8 mouse cellular contexts compared by ENCODE assay signal in genomic region chr5:117408216-117408615, GRCm38 (mm10). TPM values are rescaled to one million over a fixed set of nuclear protein-coding genes. Genes with fewer than 3 reads are reported as not detected.
A peak's percentile ranks its signal among the peaks of the same experiment; 100 is the strongest.
DNase-seq lines count a peak whose midpoint lies in the region; ATAC-seq lines count a peak whose summit lies in the region.

No protein-coding gene starts in this region.

- H3K4me3 ChIP-seq in neural tube, embryonic 11.5 days (ENCODE audit: low read depth, low read length), result no peak overlapping the region

- peak; percentile 11 for DNase-seq in gastrocnemius, adult 18-20 months (ENCODE audit: low spot score)
- DNase-seq in gastrocnemius, postnatal 36 days, result no peak
- peak; percentile 33 for DNase-seq in neural tube, embryonic 11.5 days (ENCODE audit: low spot score)
- DNase-seq in neural tube, embryonic 10.5 days (ENCODE audit: extremely low spot score, low spot score), result no peak
- peak; percentile 46 for DNase-seq in c-Kit-positive CD71-negative TER-119-negative erythroid progenitor cells, embryonic 14.5 days (ENCODE audit: low read depth)
- peak; percentile 17 for DNase-seq in lung, postnatal 25 days (ENCODE audit: low spot score)
- DNase-seq in thymus, postnatal 4 days, result peak; percentile 73
- no peak for DNase-seq in frontal cortex, postnatal 25 days (ENCODE audit: low spot score in 2 of 2)

- WGBS in neural tube, embryonic 11.5 days, result 71% methylated on average over 4 of the region's 4 CpGs

- intact Hi-C loops in gastrocnemius, postnatal 36 days (cut with DNase I), result loop anchor here (5.0 kb wide), 1 partner anchor 101 kb away; no protein-coding TSS in a partner anchor

- peaks cover 7% of the 10 kb centered on the region for H3K27me3 ChIP-seq in neural tube, embryonic 11.5 days (ENCODE audit: control insufficient read depth, insufficient read depth, low read length)

- no peak for ATAC-seq in neural tube, embryonic 11.5 days (ENCODE audit: insufficient read depth, low FRiP score, low TSS enrichment)

- H3K9ac ChIP-seq in neural tube, embryonic 11.5 days (ENCODE audit: low read length), result no peak overlapping the region

- no peaks in the 10 kb centered on the region for H3K36me3 ChIP-seq in neural tube, embryonic 11.5 days (ENCODE audit: control insufficient read depth, insufficient read depth, low read length)

- H3K4me1 ChIP-seq in neural tube, embryonic 11.5 days (ENCODE audit: control insufficient read depth, insufficient read depth, low read length), result no peaks in the 10 kb centered on the region

- H3K4me2 ChIP-seq in neural tube, embryonic 11.5 days (ENCODE audit: low read depth), result no peak overlapping the region

- H3K27ac ChIP-seq in neural tube, embryonic 11.5 days (ENCODE audit: low read depth, low read length), result no peak overlapping the region

- no peaks in the 10 kb centered on the region for H3K9me3 ChIP-seq in neural tube, embryonic 11.5 days (ENCODE audit: control insufficient read depth, low read length)

RNA-seq across cellular contexts. Expression of gene Ksr2, which starts 5.6 kb away (rescaled TPM):
- total RNA-seq in gastrocnemius, adult 18-20 months (2021), result under 1 TPM; 0.09 to 0.11 TPM
- under 1 TPM; 0.03 to 0.07 TPM for total RNA-seq in gastrocnemius, postnatal 36 days (2021)
- polyA plus RNA-seq in neural tube, embryonic 11.5 days (2014; fragmentation: Nextera tagmentation; extraction: Ambion mirVana), result 1.1 and 1.4 TPM in 2 replicates

RNA-seq across cellular contexts. Expression of gene Rfc5, which starts 19.4 kb away (rescaled TPM):
- 1 to 10 TPM; 1.4 to 1.9 TPM for total RNA-seq in gastrocnemius, adult 18-20 months (2021)
- total RNA-seq in gastrocnemius, postnatal 36 days (2021), result 1 to 10 TPM; 2.1 to 2.5 TPM
- 84.9 and 90.2 TPM in 2 replicates for polyA plus RNA-seq in neural tube, embryonic 11.5 days (2014; fragmentation: Nextera tagmentation; extraction: Ambion mirVana)

RNA-seq across cellular contexts. Expression of gene Wsb2, which starts 51.1 kb away (rescaled TPM):
- 100 to 1,000 TPM in 1 of 2 experiments, 10 to 100 TPM in 1; 94.9 to 120 TPM for total RNA-seq in gastrocnemius, adult 18-20 months (2021)
- total RNA-seq in gastrocnemius, postnatal 36 days (2021), result 10 to 100 TPM; 84.2 to 90.8 TPM
- 92.2 and 99.2 TPM in 2 replicates for polyA plus RNA-seq in neural tube, embryonic 11.5 days (2014; fragmentation: Nextera tagmentation; extraction: Ambion mirVana)

Comparison
In these comparisons a context has a peak if more than half of its experiments do, and no peak if none do; other contexts are left out.
1. DNase-seq: peak in gastrocnemius, adult 18-20 months (single experiment), neural tube, embryonic 11.5 days (single experiment), c-Kit-positive CD71-negative TER-119-negative erythroid progenitor cells, embryonic 14.5 days (single experiment), lung, postnatal 25 days (single experiment) and thymus, postnatal 4 days (single experiment); none in gastrocnemius, postnatal 36 days (0 of 2), neural tube, embryonic 10.5 days (single experiment) and frontal cortex, postnatal 25 days (0 of 2).